Comparison of ENCODE assay signal across 28 mouse cellular contexts in the genomic region with DNA sequence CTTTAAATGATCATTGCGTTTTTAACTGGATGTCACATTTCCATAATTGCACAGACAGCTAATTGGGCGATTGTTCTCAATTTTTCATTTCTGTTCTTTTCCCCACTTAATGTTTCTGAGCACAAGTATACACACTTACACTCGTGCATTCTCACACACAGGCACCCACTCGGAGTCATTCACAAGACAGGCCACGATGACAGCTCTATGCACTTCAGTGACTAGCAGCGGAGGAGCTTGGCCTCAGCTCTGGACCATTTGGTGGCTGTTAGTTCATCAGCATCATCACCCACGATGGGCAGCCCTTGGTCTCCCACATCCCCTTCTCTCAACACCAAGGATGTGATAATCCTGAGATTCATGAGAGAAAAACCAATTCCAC. TPM values are rescaled to one million over a fixed set of nuclear protein-coding genes. Genes with fewer than 3 reads are reported as not detected.
DNase-seq lines count a peak whose midpoint lies in the region; ATAC-seq and TF ChIP-seq lines count a peak whose summit lies in the region.
"Had no signal": no experiment of that assay in that cellular context is flagged by ENCODE, and none has a peak within 500 bp of the region (broad histone marks: within the 10 kb centered on the region; RNA-seq: fewer than 3 reads in every experiment).

No protein-coding gene starts in this region.

- no peaks in the 10 kb centered on the region for H3K9me3 ChIP-seq in hindbrain, embryonic 14.5 days (ENCODE audit: control insufficient read depth, low read length)
- no peaks in the 10 kb centered on the region for H3K9me3 ChIP-seq in hindbrain, embryonic 11.5 days (ENCODE audit: control insufficient read depth, low read length)
- H3K9me3 ChIP-seq in midbrain, embryonic 16.5 days (replicated peaks; ENCODE audit: control insufficient read depth, low read length, poor library complexity, severe bottlenecking): no peaks in the 10 kb centered on the region
- no peaks in the 10 kb centered on the region for H3K9me3 ChIP-seq in midbrain, postnatal 0 days (ENCODE audit: low read length)
- H3K9me3 ChIP-seq in forebrain, embryonic 15.5 days: no peaks in the 10 kb centered on the region
- H3K9me3 ChIP-seq in neural tube, embryonic 15.5 days (replicated peaks): no peaks in the 10 kb centered on the region
- H3K9me3 ChIP-seq: embryonic facial prominence, embryonic 12.5 days; G1E; liver, embryonic 15.5 days; stomach, embryonic 15.5 days had no signal

- H3K9ac ChIP-seq in hindbrain, embryonic 14.5 days: no peak overlapping the region
- H3K9ac ChIP-seq in hindbrain, embryonic 11.5 days (ENCODE audit: low read depth, low read length): no peak overlapping the region
- H3K9ac ChIP-seq in midbrain, embryonic 16.5 days (ENCODE audit: low read depth, low read length): no peak overlapping the region
- H3K9ac ChIP-seq in midbrain, postnatal 0 days (replicated peaks; ENCODE audit: low read length, poor library complexity, severe bottlenecking): no peak overlapping the region
- no peak overlapping the region for H3K9ac ChIP-seq in forebrain, embryonic 15.5 days (replicated peaks)
- no peak overlapping the region for H3K9ac ChIP-seq in neural tube, embryonic 15.5 days (replicated peaks)
- H3K9ac ChIP-seq: embryonic facial prominence, embryonic 12.5 days; liver, embryonic 15.5 days; lung, embryonic 14.5 days; stomach, embryonic 15.5 days had no signal

- H3K4me2 ChIP-seq in hindbrain, embryonic 14.5 days (replicated peaks): no peak overlapping the region
- no peak overlapping the region for H3K4me2 ChIP-seq in hindbrain, embryonic 11.5 days (replicated peaks; ENCODE audit: low read depth, low read length)
- H3K4me2 ChIP-seq in midbrain, embryonic 16.5 days (ENCODE audit: low read length): no peak overlapping the region
- no peak overlapping the region for H3K4me2 ChIP-seq in midbrain, postnatal 0 days (ENCODE audit: low read depth, low read length, poor library complexity, severe bottlenecking)
- no peak overlapping the region for H3K4me2 ChIP-seq in forebrain, embryonic 15.5 days (replicated peaks)
- H3K4me2 ChIP-seq in neural tube, embryonic 15.5 days: no peak overlapping the region
- H3K4me2 ChIP-seq: embryonic facial prominence, embryonic 12.5 days; liver, embryonic 15.5 days; lung, embryonic 14.5 days; stomach, embryonic 15.5 days had no signal

- H3K4me3 ChIP-seq in hindbrain, embryonic 14.5 days (replicated peaks; ENCODE audit: low read length): no peak overlapping the region
- H3K4me3 ChIP-seq in hindbrain, embryonic 11.5 days (ENCODE audit: low read depth, low read length): no peak overlapping the region
- H3K4me3 ChIP-seq in midbrain, embryonic 16.5 days (ENCODE audit: low read depth, low read length): no peak overlapping the region
- H3K4me3 ChIP-seq in midbrain, postnatal 0 days (ENCODE audit: low read depth, low read length): no peak overlapping the region
- no peak overlapping the region for H3K4me3 ChIP-seq in forebrain, embryonic 15.5 days
- H3K4me3 ChIP-seq in neural tube, embryonic 15.5 days (replicated peaks): no peak overlapping the region
- H3K4me3 ChIP-seq: embryonic facial prominence, embryonic 12.5 days; liver, embryonic 15.5 days; myocyte; stomach, embryonic 15.5 days had no signal

- H3K27me3 ChIP-seq in hindbrain, embryonic 14.5 days (ENCODE audit: control insufficient read depth, insufficient read depth, low read length): no peaks in the 10 kb centered on the region
- no peaks in the 10 kb centered on the region for H3K27me3 ChIP-seq in hindbrain, embryonic 11.5 days (ENCODE audit: control insufficient read depth, insufficient read depth, low read length)
- H3K27me3 ChIP-seq in midbrain, embryonic 16.5 days (ENCODE audit: control insufficient read depth, insufficient read depth, low read depth, low read length): no peaks in the 10 kb centered on the region
- no peaks in the 10 kb centered on the region for H3K27me3 ChIP-seq in midbrain, postnatal 0 days (ENCODE audit: insufficient read depth, low read length)
- no peaks in the 10 kb centered on the region for H3K27me3 ChIP-seq in forebrain, embryonic 15.5 days
- no peaks in the 10 kb centered on the region for H3K27me3 ChIP-seq in neural tube, embryonic 15.5 days (replicated peaks)
- H3K27me3 ChIP-seq: embryonic facial prominence, embryonic 12.5 days; liver, embryonic 15.5 days; stomach, embryonic 15.5 days had no signal

- no peaks in the 10 kb centered on the region for H3K36me3 ChIP-seq in hindbrain, embryonic 14.5 days (replicated peaks; ENCODE audit: control insufficient read depth, insufficient read depth)
- H3K36me3 ChIP-seq in hindbrain, embryonic 11.5 days (ENCODE audit: control insufficient read depth, insufficient read depth, low read length): no peaks in the 10 kb centered on the region
- H3K36me3 ChIP-seq in midbrain, embryonic 16.5 days (ENCODE audit: control insufficient read depth, insufficient read depth, low read length): no peaks in the 10 kb centered on the region
- no peaks in the 10 kb centered on the region for H3K36me3 ChIP-seq in midbrain, postnatal 0 days (ENCODE audit: insufficient read depth, low read length)
- no peaks in the 10 kb centered on the region for H3K36me3 ChIP-seq in forebrain, embryonic 15.5 days
- no peaks in the 10 kb centered on the region for H3K36me3 ChIP-seq in neural tube, embryonic 15.5 days
- H3K36me3 ChIP-seq: embryonic facial prominence, embryonic 12.5 days; G1E; liver, embryonic 15.5 days; stomach, embryonic 15.5 days had no signal

- H3K4me1 ChIP-seq in hindbrain, embryonic 14.5 days (replicated peaks; ENCODE audit: control insufficient read depth, insufficient read depth, low read length): peaks cover 15% of the 10 kb centered on the region; the same call in 1 of the 2 replicates
- 0 out of 2 replicates have a peak, but pooled peaks cover 2% of the 10 kb centered on the region for H3K4me1 ChIP-seq in hindbrain, embryonic 11.5 days (replicated peaks; ENCODE audit: control insufficient read depth, insufficient read depth, low read length)
- H3K4me1 ChIP-seq in midbrain, embryonic 16.5 days (ENCODE audit: control insufficient read depth, insufficient read depth, low read length): peaks cover 9% of the 10 kb centered on the region; the same call in 1 of the 2 replicates
- no peaks in the 10 kb centered on the region for H3K4me1 ChIP-seq in midbrain, postnatal 0 days (ENCODE audit: insufficient read depth, low read length)
- peaks cover 43% of the 10 kb centered on the region for H3K4me1 ChIP-seq in forebrain, embryonic 15.5 days
- H3K4me1 ChIP-seq in neural tube, embryonic 15.5 days: peaks cover 20% of the 10 kb centered on the region
- H3K4me1 ChIP-seq: embryonic facial prominence, embryonic 12.5 days; liver, embryonic 15.5 days; stomach, embryonic 15.5 days had no signal

- DNase-seq in hindbrain, embryonic 14.5 days (ENCODE audit: low spot score): no peak
- no peak for DNase-seq in hindbrain, embryonic 11.5 days (ENCODE audit: low spot score)
- DNase-seq in midbrain, postnatal 0 days (ENCODE audit: low spot score): no peak
- DNase-seq in gastrocnemius, postnatal 4 days (ENCODE audit: low spot score in 2 of 2): no peak
- DNase-seq in cerebellum, postnatal 25 days: no peak
- DNase-seq: adrenal gland, adult 8-10 months; cerebellum, adult 2 months; cerebellum, postnatal 36 days; gastrocnemius, postnatal 10 days; heart, postnatal 14 days; kidney, adult 9 months; kidney, postnatal 10 days; liver; lung, postnatal 14 days; right cerebral cortex, postnatal 14 days had no signal

- TF ChIP-seq CTCF in midbrain, postnatal 0 days (IDR thresholded peaks at IDR 0.05): no peak

- H3K27ac ChIP-seq in hindbrain, embryonic 14.5 days: 0 out of 2 replicates have a peak overlapping the region, but pooled peaks have one; percentile 22
- no peak overlapping the region for H3K27ac ChIP-seq in hindbrain, embryonic 11.5 days (ENCODE audit: low read depth, low read length)
- peak overlapping the region; percentile 17; the same call in 1 of the 2 replicates for H3K27ac ChIP-seq in midbrain, embryonic 16.5 days (ENCODE audit: low read length)
- no peak overlapping the region for H3K27ac ChIP-seq in midbrain, postnatal 0 days (ENCODE audit: low read depth, low read length)
- H3K27ac ChIP-seq in forebrain, embryonic 15.5 days (replicated peaks): peak overlapping the region; percentile 78
- peak overlapping the region; percentile 66; the same call in 1 of the 2 replicates for H3K27ac ChIP-seq in neural tube, embryonic 15.5 days (replicated peaks)
- H3K27ac ChIP-seq: embryonic facial prominence, embryonic 12.5 days; liver, embryonic 15.5 days; stomach, embryonic 15.5 days had no signal

- ATAC-seq in hindbrain, embryonic 14.5 days (ENCODE audit: low FRiP score): 0 out of 2 replicates have a peak, but pooled peaks have one; percentile 46
- no peak for ATAC-seq in hindbrain, embryonic 11.5 days (ENCODE audit: low FRiP score)
- peak; percentile 60; the same call in 1 of the 2 replicates for ATAC-seq in midbrain, embryonic 16.5 days
- ATAC-seq in midbrain, postnatal 0 days (ENCODE audit: low FRiP score): no peak
- peak; percentile 66 for ATAC-seq in forebrain, embryonic 15.5 days (replicated peaks)
- no peak for ATAC-seq in neural tube, embryonic 15.5 days (ENCODE audit: low FRiP score)
- ATAC-seq: intestine, postnatal 0 days had no signal

- WGBS in hindbrain, embryonic 14.5 days: 35% methylated on average over 7 of the region's 7 CpGs
- 58% methylated on average over 7 of the region's 7 CpGs for WGBS in hindbrain, embryonic 11.5 days
- WGBS in midbrain, embryonic 16.5 days: 17% methylated on average over 7 of the region's 7 CpGs
- 33% methylated on average over 7 of the region's 7 CpGs for WGBS in midbrain, postnatal 0 days
- 4% methylated on average over 7 of the region's 7 CpGs for WGBS in forebrain, embryonic 15.5 days
- 30% methylated on average over 7 of the region's 7 CpGs for WGBS in neural tube, embryonic 15.5 days

RNA-seq across cellular contexts. Expression of a gene that starts 38.0 kb away (rescaled TPM):
- 136 and 151 TPM in 2 replicates for polyA plus RNA-seq in hindbrain, embryonic 14.5 days (2014; fragmentation: Nextera tagmentation; extraction: Ambion mirVana)
- 169 and 201 TPM in 2 replicates for polyA plus RNA-seq in hindbrain, embryonic 11.5 days (2014; fragmentation: Nextera tagmentation; extraction: Ambion mirVana)
- polyA plus RNA-seq in midbrain, embryonic 16.5 days (2015; fragmentation: Nextera tagmentation; extraction: Ambion mirVana): 119 and 125 TPM in 2 replicates
- total RNA-seq in midbrain, postnatal 0 days (2014; rRNA removed): 67.5 and 85.5 TPM in 2 replicates
- polyA plus RNA-seq in midbrain, postnatal 0 days (2015; fragmentation: Nextera tagmentation; extraction: Ambion mirVana): 93.9 and 97.5 TPM in 2 replicates
- polyA plus RNA-seq in forebrain, embryonic 15.5 days (2015; fragmentation: Nextera tagmentation; extraction: Ambion mirVana): 128 and 133 TPM in 2 replicates
- polyA plus RNA-seq in neural tube, embryonic 15.5 days (2015; fragmentation: Nextera tagmentation; extraction: Ambion mirVana): 112 and 124 TPM in 2 replicates
- total RNA-seq in gastrocnemius, postnatal 4 days (2021): 100 to 1,000 TPM; 114 to 119 TPM

RNA-seq across cellular contexts. Expression of a gene that starts 39.6 kb away (rescaled TPM):
- 0.67 and 1.8 TPM in 2 replicates for polyA plus RNA-seq in hindbrain, embryonic 14.5 days (2014; fragmentation: Nextera tagmentation; extraction: Ambion mirVana)
- 0.78 and 1.3 TPM in 2 replicates for polyA plus RNA-seq in hindbrain, embryonic 11.5 days (2014; fragmentation: Nextera tagmentation; extraction: Ambion mirVana)
- not detected in 2 replicates for polyA plus RNA-seq in midbrain, embryonic 16.5 days (2015; fragmentation: Nextera tagmentation; extraction: Ambion mirVana)
- 1.6 TPM in 1 of 2 replicates, not detected in the other for total RNA-seq in midbrain, postnatal 0 days (2014; rRNA removed)
- 0.32 and 0.49 TPM in 2 replicates for polyA plus RNA-seq in midbrain, postnatal 0 days (2015; fragmentation: Nextera tagmentation; extraction: Ambion mirVana)
- polyA plus RNA-seq in forebrain, embryonic 15.5 days (2015; fragmentation: Nextera tagmentation; extraction: Ambion mirVana): 0.53 TPM in 1 of 2 replicates, not detected in the other
- 1.4 and 1.8 TPM in 2 replicates for polyA plus RNA-seq in neural tube, embryonic 15.5 days (2015; fragmentation: Nextera tagmentation; extraction: Ambion mirVana)
- under 1 TPM in 1 of 2 experiments, not detected in 1; 0.59 TPM for total RNA-seq in gastrocnemius, postnatal 4 days (2021)
- total RNA-seq: adrenal gland, adult 8-10 months; G1E; gastrocnemius, postnatal 10 days; granulocyte monocyte progenitor cell, adult 5-6 weeks; heart, postnatal 14 days; left cerebral cortex, adult 18-20 months; left cerebral cortex, postnatal 14 days had no signal
- polyA plus RNA-seq: cerebellum, adult 2 months had no signal

Comparison
In these comparisons a context has a peak if more than half of its experiments do, and no peak if none do; other contexts are left out.
1. ATAC-seq: peak in hindbrain, embryonic 14.5 days (single experiment), midbrain, embryonic 16.5 days (single experiment) and forebrain, embryonic 15.5 days (single experiment); none in hindbrain, embryonic 11.5 days (single experiment), midbrain, postnatal 0 days (single experiment) and neural tube, embryonic 15.5 days (single experiment).
2. H3K27ac ChIP-seq: peak in hindbrain, embryonic 14.5 days (single experiment), midbrain, embryonic 16.5 days (single experiment), forebrain, embryonic 15.5 days (single experiment) and neural tube, embryonic 15.5 days (single experiment); none in hindbrain, embryonic 11.5 days (single experiment) and midbrain, postnatal 0 days (single experiment).